Mouse (Mus musculus): ENCODE results near the gene Tbc1d19. TPM values are rescaled to one million over a fixed set of nuclear protein-coding genes. Genes with fewer than 3 reads are reported as not detected.

Tbc1d19 gene
- total and polyA plus RNA-seq, 3 experiments = not detected

- TF ChIP-seq ZMIZ1 (IDR thresholded peaks at IDR 0.05; ENCODE audit: low read depth, low read length) (no peak), POLR2A (IDR thresholded peaks at IDR 0.05; ENCODE audit: control insufficient read depth in 1 of 2, insufficient read depth in 1 of 2, low read depth in 1 of 2, low read length in 2 of 2, poor library complexity in 1 of 2) (no peak), MXI1 (IDR thresholded peaks at IDR 0.05; ENCODE audit: low read depth, low read length) (no peak), MEF2A (IDR thresholded peaks at IDR 0.05; ENCODE audit: extremely low read depth, insufficient replicate concordance, low read depth, low read length, poor library complexity, severe bottlenecking) (no peak), POLR2AphosphoS2 (IDR thresholded peaks at IDR 0.05; ENCODE audit: low read length) (no peak), E2F4 (IDR thresholded peaks at IDR 0.05; ENCODE audit: borderline replicate concordance, low read depth, low read length) (no peak), TAL1 (IDR thresholded peaks at IDR 0.05; ENCODE audit: low read length) (no peak), KAT2A (conservative IDR thresholded peaks at IDR 0.05; ENCODE audit: low read depth, low read length) (no peak), SMC3 (IDR thresholded peaks at IDR 0.05; ENCODE audit: low read depth, low read length) (no peak), MYB (IDR thresholded peaks at IDR 0.05; ENCODE audit: low read depth, low read length) (no peak), ZKSCAN1 (IDR thresholded peaks at IDR 0.05; ENCODE audit: low read depth, low read length) (no peak), BHLHE40 (IDR thresholded peaks at IDR 0.05; ENCODE audit: borderline replicate concordance, low read depth, low read length) (no peak)
- no peaks in the 10 kb centered on the region for H3K9me3 ChIP-seq (replicated peaks; ENCODE audit: insufficient read depth, low read length)
- H3K9ac ChIP-seq (ENCODE audit: control insufficient read depth, low read depth, low read length, poor library complexity, severe bottlenecking) = no peak overlapping the region
- DNase-seq (ENCODE audit: low read depth, low spot score) = no peak
- H3K27me3 ChIP-seq (ENCODE audit: control insufficient read depth in 1 of 2, insufficient read depth in 2 of 2, low read length in 2 of 2) = no peaks in the 10 kb centered on the region; a peak in 1 of 4 replicates
- H3K4me3 ChIP-seq (ENCODE audit: control insufficient read depth in 1 of 2, insufficient read depth in 1 of 2, low read depth in 2 of 2, low read length in 2 of 2) = no peak overlapping the region
- no peak overlapping the region for H3K27ac ChIP-seq (ENCODE audit: control insufficient read depth, low read depth, low read length)
- no peaks in the 10 kb centered on the region for H3K4me1 ChIP-seq (ENCODE audit: control insufficient read depth in 1 of 2, insufficient read depth in 2 of 2, low read length in 2 of 2)
- H3K36me3 ChIP-seq (ENCODE audit: control insufficient read depth in 1 of 2, insufficient read depth in 2 of 2, low read length in 2 of 2) = no peaks in the 10 kb centered on the region
- no peaks in the 10 kb centered on the region for H3K79me2 ChIP-seq (ENCODE audit: control insufficient read depth, insufficient read depth, low read length, poor library complexity)
Measured at GRCm38 (mm10) chr5:53947549-53948183, 138.3 kb downstream of the Tbc1d19 start.

GRCm38 (mm10) chr5:53948606-53949266, 139.3 kb downstream of the Tbc1d19 start:
- H3K4me1 ChIP-seq (ENCODE audit: control insufficient read depth in 1 of 2, insufficient read depth in 2 of 2, low read length in 2 of 2) = no peaks in the 10 kb centered on the region
- DNase-seq (ENCODE audit: low read depth, low spot score) = no peak
- no peak overlapping the region for H3K27ac ChIP-seq (ENCODE audit: control insufficient read depth, low read depth, low read length)
- no peak overlapping the region for H3K9ac ChIP-seq (ENCODE audit: control insufficient read depth, low read depth, low read length, poor library complexity, severe bottlenecking)
- no peaks in the 10 kb centered on the region; a peak in 1 of 4 replicates for H3K27me3 ChIP-seq (ENCODE audit: control insufficient read depth in 1 of 2, insufficient read depth in 2 of 2, low read length in 2 of 2)
- no peaks in the 10 kb centered on the region for H3K9me3 ChIP-seq (replicated peaks; ENCODE audit: insufficient read depth, low read length)
- no peaks in the 10 kb centered on the region for H3K79me2 ChIP-seq (ENCODE audit: control insufficient read depth, insufficient read depth, low read length, poor library complexity)
- no peaks in the 10 kb centered on the region for H3K36me3 ChIP-seq (ENCODE audit: control insufficient read depth in 1 of 2, insufficient read depth in 2 of 2, low read length in 2 of 2)
- no peak overlapping the region for H3K4me3 ChIP-seq (ENCODE audit: control insufficient read depth in 1 of 2, insufficient read depth in 1 of 2, low read depth in 2 of 2, low read length in 2 of 2)
- TF ChIP-seq UBTF (IDR thresholded peaks at IDR 0.05; ENCODE audit: borderline replicate concordance, insufficient read depth, low read depth, low read length) = no peak
- no peak for TF ChIP-seq MXI1 (IDR thresholded peaks at IDR 0.05; ENCODE audit: low read depth, low read length)
- TF ChIP-seq ETS1 (IDR thresholded peaks at IDR 0.05; ENCODE audit: low read depth, low read length) = no peak
- TF ChIP-seq CHD1 (IDR thresholded peaks at IDR 0.05; ENCODE audit: low read depth, low read length) = no peak
- no peak for TF ChIP-seq USF1 (IDR thresholded peaks at IDR 0.05; ENCODE audit: low read depth, low read length)
